Mouse (Mus musculus) brain, embryonic 14.5 days (tissue): Measurements from ENCODE around the gene Pitx1.

Experiments
- CTCF ChIP-seq: fragments of 200-500 bp; IDR thresholded peaks from 2 replicates; pipeline ENCODE4 v1.5.1; 2012; ENCODE audit warnings: inconsistent platforms, mild to moderate bottlenecking, moderate library complexity, borderline replicate concordance; ENCODE audit not compliant: insufficient read depth, insufficient read length; ENCODE audit errors: extremely low read depth
- POLR2A ChIP-seq: fragments of 200-500 bp; IDR thresholded peaks from 2 replicates; pipeline ENCODE4 v1.6.1; 2012; ENCODE audit warnings: mild to moderate bottlenecking, inconsistent platforms, borderline replicate concordance; ENCODE audit not compliant: poor library complexity, insufficient read depth, insufficient read length, severe bottlenecking; ENCODE audit errors: extremely low read depth

DNA sequence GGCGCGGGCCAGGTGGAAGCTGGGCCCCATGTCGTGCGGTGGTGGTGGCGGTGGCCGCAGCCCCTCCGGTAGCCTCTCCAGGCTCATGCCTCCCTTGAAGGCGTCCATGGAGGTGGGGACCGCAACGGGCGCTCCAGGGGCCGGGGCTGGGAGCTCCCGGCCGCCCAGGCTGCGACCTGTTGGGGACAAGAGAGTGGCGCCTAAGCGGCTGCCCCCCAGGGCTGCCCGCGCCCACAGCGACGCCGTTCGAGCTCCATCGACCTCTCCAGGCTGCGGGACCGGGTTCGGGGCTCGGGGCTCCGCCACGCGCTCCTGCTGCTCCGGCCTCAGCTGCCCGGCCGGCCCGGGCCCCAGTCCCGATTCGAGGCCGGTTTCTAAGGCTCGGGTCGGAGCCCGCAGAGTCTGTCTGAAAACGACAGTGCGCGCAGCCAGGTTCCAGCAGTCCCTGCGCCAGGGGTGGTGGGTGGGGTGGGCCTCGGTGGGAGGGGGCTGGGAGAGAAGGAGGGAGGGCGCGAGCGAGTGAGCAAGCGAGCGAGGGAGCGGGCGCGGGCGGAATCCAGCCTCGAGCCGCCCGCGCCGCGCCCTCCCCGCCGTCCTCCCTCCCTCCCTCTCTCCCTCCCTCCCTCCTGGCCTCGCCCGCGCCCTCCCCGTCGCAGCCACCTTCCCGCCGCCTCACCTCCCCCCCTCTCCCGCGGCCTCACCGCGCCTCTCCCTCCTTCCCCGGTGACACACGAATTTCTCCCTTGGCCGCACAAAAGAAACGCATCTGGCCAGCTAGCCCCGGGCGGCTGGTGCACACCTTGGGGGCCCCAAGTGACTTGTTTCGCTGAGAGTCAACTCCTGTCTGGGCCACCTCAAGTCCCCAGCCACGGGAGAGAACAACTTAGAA lies 4.9 kb downstream of the Pitx1 start:
- TF ChIP-seq CTCF (no peak), POLR2A (no peak)
